Mouse (Mus musculus): ENCODE data around the gene Cdc6. TPM values are rescaled to one million over a fixed set of nuclear protein-coding genes. Genes with fewer than 3 reads are reported as not detected.
A peak's percentile ranks its signal among the peaks of the same experiment; 100 is the strongest.

Cdc6 gene
- polyA plus RNA-seq, 1 experiment from 2014 or later: 38.3 TPM

- H3K27ac ChIP-seq (ENCODE audit: low read length): peak overlapping the region; percentile 93
- peaks cover 61% of the 10 kb centered on the region for H3K4me1 ChIP-seq (replicated peaks; ENCODE audit: control insufficient read depth, insufficient read depth, low read length)
- no peaks in the 10 kb centered on the region for H3K27me3 ChIP-seq (ENCODE audit: control insufficient read depth, insufficient read depth, low read depth, low read length)
- peak overlapping the region; percentile 77 for H3K9ac ChIP-seq (ENCODE audit: low read length)
- WGBS: under 1% methylated on average over 53 of the region's 53 CpGs
- H3K4me2 ChIP-seq (ENCODE audit: low read depth, low read length): peak overlapping the region; percentile 100
- peak; percentile 37 for ATAC-seq (ENCODE audit: low read depth)
- peak overlapping the region; percentile 76 for H3K4me3 ChIP-seq (ENCODE audit: low read length)
- no peaks in the 10 kb centered on the region; the same call in 1 of the 2 replicates for H3K36me3 ChIP-seq (ENCODE audit: control insufficient read depth, insufficient read depth, low read length)
- H3K9me3 ChIP-seq (ENCODE audit: control insufficient read depth, low read length): no peaks in the 10 kb centered on the region
Measured at GRCm38 (mm10) chr11:98960313-98960906, 52.8 kb downstream of the Cdc6 start.

DNA sequence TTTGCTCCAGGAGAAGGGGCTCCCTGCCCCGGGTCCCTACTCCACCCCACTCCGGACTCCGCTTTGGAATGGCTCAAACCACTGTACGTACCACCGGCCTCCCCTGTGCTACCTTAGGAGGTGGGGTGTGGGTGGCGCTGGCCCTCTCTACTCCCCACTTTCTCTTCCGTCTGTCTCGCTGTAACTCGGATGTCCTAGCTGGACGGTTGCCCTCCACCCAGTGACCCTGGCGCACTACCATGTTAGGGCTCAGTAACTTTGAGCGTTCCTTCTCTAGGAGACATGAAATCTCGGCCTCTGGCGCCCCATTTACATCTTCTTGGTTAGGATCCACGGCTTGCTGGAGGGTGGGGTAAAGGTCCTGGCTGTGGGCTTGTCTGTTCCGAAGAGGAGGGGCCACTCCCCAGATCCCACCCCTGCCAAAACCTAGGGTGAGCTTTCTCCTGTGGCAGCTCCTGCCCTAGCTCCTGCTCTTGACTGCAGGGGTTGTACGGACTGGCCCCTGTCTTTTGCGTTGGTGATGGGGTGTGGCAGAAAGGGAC, 53.5 kb downstream of the Cdc6 start:
- no peak for ATAC-seq (ENCODE audit: low read depth)
- WGBS: 1% methylated on average over 18 of the region's 18 CpGs

GRCm38 (mm10) chr11:98961766-98962165, 54.2 kb downstream of the Cdc6 start:
- peaks cover 4% of the 10 kb centered on the region for H3K36me3 ChIP-seq (ENCODE audit: control insufficient read depth, insufficient read depth, low read length)
- peak overlapping the region; percentile 77 for H3K9ac ChIP-seq (ENCODE audit: low read length)
- H3K9me3 ChIP-seq (ENCODE audit: control insufficient read depth, low read length): no peaks in the 10 kb centered on the region
- H3K4me2 ChIP-seq (ENCODE audit: low read depth, low read length): peak overlapping the region; percentile 100
- H3K27me3 ChIP-seq (ENCODE audit: control insufficient read depth, insufficient read depth, low read depth, low read length): no peaks in the 10 kb centered on the region
- 6% methylated on average over 8 of the region's 8 CpGs for WGBS
- peak overlapping the region; percentile 4; the same call in 1 of the 2 replicates for H3K27ac ChIP-seq (ENCODE audit: low read length)
- peak overlapping the region; percentile 76 for H3K4me3 ChIP-seq (ENCODE audit: low read length)
- ATAC-seq (ENCODE audit: low read depth): no peak
- peaks cover 64% of the 10 kb centered on the region for H3K4me1 ChIP-seq (replicated peaks; ENCODE audit: control insufficient read depth, insufficient read depth, low read length)

More for the DNA sequence above, 53.5 kb downstream of the Cdc6 start:
- Histone ChIP-seq H3K4me1 (replicated peaks; ENCODE audit: control insufficient read depth, insufficient read depth, low read length) (peaks cover 62% of the 10 kb centered on the region), H3K4me3 (ENCODE audit: low read length) (peak overlapping the region; percentile 76), H3K9me3 (ENCODE audit: control insufficient read depth, low read length) (no peaks in the 10 kb centered on the region), H3K27ac (ENCODE audit: low read length) (peak overlapping the region; percentile 93), H3K4me2 (ENCODE audit: low read depth, low read length) (peak overlapping the region; percentile 100), H3K9ac (ENCODE audit: low read length) (peak overlapping the region; percentile 77), H3K27me3 (ENCODE audit: control insufficient read depth, insufficient read depth, low read depth, low read length) (no peaks in the 10 kb centered on the region), H3K36me3 (ENCODE audit: control insufficient read depth, insufficient read depth, low read length) (no peaks in the 10 kb centered on the region; the same call in 1 of the 2 replicates)

DNA sequence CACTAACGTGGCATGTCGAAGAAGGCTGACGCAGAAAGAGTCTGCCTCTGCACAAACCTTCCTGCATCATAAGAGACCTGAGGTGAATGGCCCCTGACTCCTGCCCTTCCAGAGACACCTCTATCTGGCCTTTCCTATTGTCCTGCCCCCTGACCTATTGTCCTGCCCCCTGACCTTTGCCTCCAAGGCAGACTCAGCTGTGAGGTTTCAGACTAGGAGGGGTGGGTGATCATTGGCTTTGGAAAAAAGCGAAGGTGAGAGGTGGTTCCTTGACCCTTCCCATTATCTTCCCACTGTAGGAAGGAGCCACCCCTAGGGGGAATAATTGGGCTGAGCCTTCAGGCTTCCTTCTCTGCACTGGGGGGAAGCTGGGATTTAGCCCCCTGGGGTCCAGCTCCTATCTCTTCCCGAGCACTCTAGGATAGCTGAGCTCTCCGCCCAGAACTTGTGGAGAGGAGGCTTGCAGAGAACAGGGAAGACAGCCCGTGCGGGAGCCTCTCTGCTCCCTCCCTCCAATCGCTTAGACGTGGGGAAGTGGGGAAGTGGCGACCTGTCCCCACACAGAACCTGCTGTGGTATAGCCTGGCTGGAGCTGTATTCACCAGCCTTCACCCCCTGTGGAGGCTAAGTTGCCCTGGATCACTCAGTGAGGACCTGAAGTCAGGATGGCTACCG, 55.0 kb downstream of the Cdc6 start:
- WGBS: 12% methylated on average over 12 of the region's 12 CpGs
- peak overlapping the region; percentile 100 for H3K4me2 ChIP-seq (ENCODE audit: low read depth, low read length)
- H3K9me3 ChIP-seq (ENCODE audit: control insufficient read depth, low read length): no peaks in the 10 kb centered on the region
- no peaks in the 10 kb centered on the region for H3K27me3 ChIP-seq (ENCODE audit: control insufficient read depth, insufficient read depth, low read depth, low read length)
- peaks cover 11% of the 10 kb centered on the region for H3K36me3 ChIP-seq (ENCODE audit: control insufficient read depth, insufficient read depth, low read length)
- H3K4me3 ChIP-seq (ENCODE audit: low read length): peak overlapping the region; percentile 76
- ATAC-seq (ENCODE audit: low read depth): no peak
- H3K4me1 ChIP-seq (replicated peaks; ENCODE audit: control insufficient read depth, insufficient read depth, low read length): peaks cover 72% of the 10 kb centered on the region
- H3K9ac ChIP-seq (ENCODE audit: low read length): peak overlapping the region; percentile 57
- H3K27ac ChIP-seq (ENCODE audit: low read length): peak overlapping the region; percentile 95

GRCm38 (mm10) chr11:98963191-98964021, 55.8 kb downstream of the Cdc6 start:
- whole genome bisulfite sequencing: 0% methylated on average over 29 of the region's 32 CpGs

DNA sequence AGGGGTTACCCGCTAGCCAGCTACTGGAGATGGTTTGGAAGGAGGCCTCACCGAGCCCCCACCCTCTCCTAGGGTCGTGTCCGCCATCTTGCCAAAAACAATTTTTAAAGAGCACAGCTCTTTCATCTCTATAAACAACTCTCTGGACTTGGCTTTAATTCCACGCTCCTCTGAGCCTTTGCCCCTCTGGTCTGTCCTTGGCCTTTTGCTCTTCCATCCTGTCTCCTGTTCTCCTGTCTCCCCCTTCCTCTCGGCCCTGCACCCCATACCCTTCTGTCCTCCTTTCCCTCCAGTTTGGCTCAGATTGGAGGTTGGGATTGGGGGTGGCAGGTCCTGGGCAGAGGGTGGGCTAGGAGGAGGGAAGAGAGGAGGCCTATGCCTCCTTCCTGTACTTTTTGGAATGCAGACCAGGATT, 56.6 kb downstream of the Cdc6 start:
- no peak for ATAC-seq (ENCODE audit: low read depth)
- peaks cover 83% of the 10 kb centered on the region for H3K4me1 ChIP-seq (replicated peaks; ENCODE audit: control insufficient read depth, insufficient read depth, low read length)
- no peaks in the 10 kb centered on the region for H3K9me3 ChIP-seq (ENCODE audit: control insufficient read depth, low read length)
- peak overlapping the region; percentile 100 for H3K4me2 ChIP-seq (ENCODE audit: low read depth, low read length)
- peak overlapping the region; percentile 76 for H3K4me3 ChIP-seq (ENCODE audit: low read length)
- H3K27me3 ChIP-seq (ENCODE audit: control insufficient read depth, insufficient read depth, low read depth, low read length): no peaks in the 10 kb centered on the region
- WGBS: 4% methylated on average over 6 of the region's 6 CpGs
- H3K9ac ChIP-seq (ENCODE audit: low read length): peak overlapping the region; percentile 57
- H3K27ac ChIP-seq (ENCODE audit: low read length): peak overlapping the region; percentile 95
- H3K36me3 ChIP-seq (ENCODE audit: control insufficient read depth, insufficient read depth, low read length): peaks cover 12% of the 10 kb centered on the region

More at GRCm38 (mm10) chr11:98963191-98964021, 55.8 kb downstream of the Cdc6 start:
- Histone ChIP-seq H3K27me3 (ENCODE audit: control insufficient read depth, insufficient read depth, low read depth, low read length) (no peaks in the 10 kb centered on the region), H3K4me2 (ENCODE audit: low read depth, low read length) (peak overlapping the region; percentile 100), H3K27ac (ENCODE audit: low read length) (peak overlapping the region; percentile 95), H3K9ac (ENCODE audit: low read length) (peak overlapping the region; percentile 57), H3K9me3 (ENCODE audit: control insufficient read depth, low read length) (no peaks in the 10 kb centered on the region), H3K4me1 (replicated peaks; ENCODE audit: control insufficient read depth, insufficient read depth, low read length) (peaks cover 80% of the 10 kb centered on the region), H3K4me3 (ENCODE audit: low read length) (peak overlapping the region; percentile 76), H3K36me3 (ENCODE audit: control insufficient read depth, insufficient read depth, low read length) (peaks cover 12% of the 10 kb centered on the region)
- ATAC-seq (ENCODE audit: low read depth): peak; percentile 88

DNA sequence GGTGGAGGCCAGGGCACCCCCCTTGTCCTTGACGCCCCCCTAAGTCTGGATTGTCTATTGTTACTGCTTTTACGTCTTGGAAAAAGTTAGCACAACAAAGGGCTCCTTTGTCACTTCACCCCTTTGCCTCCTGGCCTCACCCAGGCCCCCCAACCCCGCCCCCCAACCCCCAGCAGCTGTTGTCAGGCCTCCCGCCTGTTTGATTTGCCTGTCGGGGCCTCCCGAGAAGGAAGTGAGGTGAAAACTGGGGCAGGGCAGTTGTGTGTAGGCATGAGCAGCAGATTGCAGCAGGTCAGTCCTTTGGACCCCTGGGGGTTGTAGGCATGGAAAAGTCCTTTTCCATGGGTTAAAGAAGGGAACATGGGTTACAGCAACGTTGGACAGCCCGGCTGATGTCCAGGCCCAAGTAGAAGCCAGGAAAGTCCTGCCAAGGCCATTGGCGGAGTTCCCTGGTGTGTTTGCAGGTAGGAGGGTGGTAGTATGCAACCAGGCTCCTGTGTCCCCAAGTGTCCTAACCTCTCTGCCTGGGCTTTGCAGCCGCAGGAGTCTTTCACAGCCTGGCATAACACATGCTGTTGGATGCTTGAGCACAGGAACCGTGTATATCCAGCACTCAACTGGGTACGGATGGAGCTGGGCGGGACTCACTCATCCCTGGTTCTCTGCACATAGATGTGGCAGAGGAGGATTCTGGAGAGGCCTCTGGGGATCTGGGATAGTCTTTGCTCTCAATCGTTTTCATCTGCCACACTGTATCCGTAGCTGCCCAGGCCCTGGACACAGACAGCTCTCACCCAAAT, 57.2 kb downstream of the Cdc6 start:
- no peak for ATAC-seq (ENCODE audit: low read depth)
- Histone ChIP-seq H3K36me3 (ENCODE audit: control insufficient read depth, insufficient read depth, low read length) (peaks cover 12% of the 10 kb centered on the region), H3K4me2 (ENCODE audit: low read depth, low read length) (peak overlapping the region; percentile 100), H3K27ac (ENCODE audit: low read length) (peak overlapping the region; percentile 95), H3K9me3 (ENCODE audit: control insufficient read depth, low read length) (no peaks in the 10 kb centered on the region), H3K27me3 (ENCODE audit: control insufficient read depth, insufficient read depth, low read depth, low read length) (no peaks in the 10 kb centered on the region), H3K9ac (ENCODE audit: low read length) (peak overlapping the region; percentile 57), H3K4me3 (ENCODE audit: low read length) (peak overlapping the region; percentile 76), H3K4me1 (replicated peaks; ENCODE audit: control insufficient read depth, insufficient read depth, low read length) (peaks cover 83% of the 10 kb centered on the region)
- WGBS: 16% methylated on average over 15 of the region's 15 CpGs

- Histone ChIP-seq H3K36me3 (ENCODE audit: control insufficient read depth, insufficient read depth, low read length) (peaks cover 20% of the 10 kb centered on the region), H3K4me2 (ENCODE audit: low read depth, low read length) (peak overlapping the region; percentile 100), H3K4me3 (ENCODE audit: low read length) (peak overlapping the region; percentile 76), H3K4me1 (replicated peaks; ENCODE audit: control insufficient read depth, insufficient read depth, low read length) (peaks cover 87% of the 10 kb centered on the region), H3K9ac (ENCODE audit: low read length) (peak overlapping the region; percentile 57), H3K27ac (ENCODE audit: low read length) (peak overlapping the region; percentile 95), H3K9me3 (ENCODE audit: control insufficient read depth, low read length) (no peaks in the 10 kb centered on the region), H3K27me3 (ENCODE audit: control insufficient read depth, insufficient read depth, low read depth, low read length) (no peaks in the 10 kb centered on the region)
- ATAC-seq (ENCODE audit: low read depth): no peak
- 9% methylated on average over 11 of the region's 11 CpGs for WGBS
Measured at GRCm38 (mm10) chr11:98965416-98966077, 57.9 kb downstream of the Cdc6 start.

All from lung, embryonic 16.5 days (tissue).